Mouse (Mus musculus) heart, embryonic 15.5 days (tissue): ENCODE measurements around the gene Lrrc2. TPM values are rescaled to one million over a fixed set of nuclear protein-coding genes. Genes with fewer than 3 reads are reported as not detected.

Experiments used
- ATAC-seq: fragments of 200-750 bp; cut with Nextera tagmentation; replicated peaks from 2 replicates; pipeline ENCODE4 v1.8.0; 2017; ENCODE audit warnings: low read depth, moderate TSS enrichment; ENCODE audit not compliant: insufficient number of reproducible peaks, insufficient read depth, low FRiP score
- H3K27ac ChIP-seq: fragments of 300-500 bp; sonication (generic); 2 replicates; pipeline ENCODE4 v1.5.1; 2015; ENCODE audit warnings: mild to moderate bottlenecking, inconsistent platforms
- H3K27me3 ChIP-seq: fragments of 300-500 bp; sonication (generic); 2 replicates; pipeline ENCODE4 v1.6.1; 2015; ENCODE audit warnings: inconsistent platforms
- H3K36me3 ChIP-seq: fragments of 300-500 bp; sonication (generic); 2 replicates; pipeline ENCODE4 v1.6.1; 2015; ENCODE audit warnings: mild to moderate bottlenecking, inconsistent platforms
- H3K4me1 ChIP-seq: fragments of 300-500 bp; sonication (generic); replicated peaks from 2 replicates; pipeline ENCODE4 v1.6.1; 2015; ENCODE audit warnings: inconsistent platforms
- H3K4me2 ChIP-seq: fragments of 300-500 bp; sonication (generic); 2 replicates; pipeline ENCODE4 v1.6.1; 2015; ENCODE audit warnings: inconsistent platforms, mild to moderate bottlenecking, moderate library complexity
- H3K4me3 ChIP-seq: fragments of 300-500 bp; sonication (generic); 2 replicates; pipeline ENCODE4 v1.5.1; 2015; ENCODE audit warnings: mild to moderate bottlenecking, inconsistent platforms
- H3K9ac ChIP-seq: fragments of 300-500 bp; sonication (generic); 2 replicates; pipeline ENCODE4 v1.6.1; 2015; ENCODE audit warnings: mild to moderate bottlenecking, inconsistent platforms
- H3K9me3 ChIP-seq: fragments of 300-500 bp; sonication (generic); replicated peaks from 2 replicates; pipeline ENCODE4 v1.6.1; 2016; ENCODE audit warnings: inconsistent platforms
- WGBS: fragments of 180-500 bp; shearing (Covaris S2); methylation state at CpG from one replicate; pipeline ENCODE4 v1.1.7; 2015; ENCODE audit warnings: mixed read lengths; 5-methylcytosine and 5-hydroxymethylcytosine counted together
- microRNA-seq: library from miRNA; unstranded; fragments of <30 nt; microRNA quantifications from one replicate; pipeline ENCODE4, GENCODE M21; 2016
- polyA plus RNA-seq: library from polyadenylated mRNA; unstranded; fragments of >200 nt; fragmentation: Nextera tagmentation; extraction: Ambion mirVana; gene quantifications from 2 replicates; pipeline ENCODE4 v1.2.1, GENCODE M21; 2015

Gene Lrrc2
- polyA plus RNA-seq, 1 experiment from 2014 or later = 6.9 TPM

- 61% methylated on average over 9 of the region's 9 CpGs for WGBS
- ATAC-seq = no peak
Observed at GRCm38 (mm10) chr9:111011550-111011949, 60.2 kb downstream of the Lrrc2 start.

GRCm38 (mm10) chr9:111012041-111012440 is 60.7 kb downstream of the Lrrc2 start:
- Histone ChIP-seq H3K27me3 (no peaks in the 10 kb centered on the region), H3K36me3 (no peaks in the 10 kb centered on the region), H3K4me3 (no peak overlapping the region), H3K9ac (no peak overlapping the region), H3K9me3 (no peaks in the 10 kb centered on the region), H3K4me2 (no peak overlapping the region), H3K4me1 (peaks cover 8% of the 10 kb centered on the region), H3K27ac (no peak overlapping the region)
- 64% methylated on average over 3 of the region's 3 CpGs for WGBS
- ATAC-seq = no peak

More at GRCm38 (mm10) chr9:111011550-111011949, 60.2 kb downstream of the Lrrc2 start:
- Histone ChIP-seq H3K9me3 (no peaks in the 10 kb centered on the region), H3K36me3 (no peaks in the 10 kb centered on the region), H3K4me3 (no peak overlapping the region), H3K9ac (no peak overlapping the region), H3K4me1 (peaks cover 8% of the 10 kb centered on the region), H3K27ac (no peak overlapping the region), H3K4me2 (no peak overlapping the region), H3K27me3 (no peaks in the 10 kb centered on the region)

GRCm38 (mm10) chr9:111015658-111016057 is 64.3 kb downstream of the Lrrc2 start:
- peaks cover 13% of the 10 kb centered on the region for H3K4me1 ChIP-seq
- no peak overlapping the region for H3K27ac ChIP-seq
- ATAC-seq = no peak
- H3K36me3 ChIP-seq = no peaks in the 10 kb centered on the region
- H3K4me3 ChIP-seq = no peak overlapping the region
- H3K9me3 ChIP-seq = no peaks in the 10 kb centered on the region
- WGBS = 79% methylated on average over 4 of the region's 4 CpGs
- no peaks in the 10 kb centered on the region for H3K27me3 ChIP-seq
- no peak overlapping the region for H3K4me2 ChIP-seq
- no peak overlapping the region for H3K9ac ChIP-seq

GRCm38 (mm10) chr9:111019022-111019421 is 67.7 kb downstream of the Lrrc2 start, which contains the start of gene Ltf:
Gene Ltf (plus strand): TSS chr9:111019271.
- H3K9ac ChIP-seq = no peak within 1 kb of the TSS
- 0 out of 2 replicates have a peak, but pooled peaks cover 5% of the 10 kb centered on the region for H3K4me1 ChIP-seq
- no peaks in the 10 kb centered on the region for H3K27me3 ChIP-seq
- 67% methylated on average over 5 of the region's 5 CpGs for WGBS
- no peak within 1 kb of the TSS for H3K27ac ChIP-seq
- no peaks in the 10 kb centered on the region for H3K36me3 ChIP-seq
- H3K9me3 ChIP-seq = no peaks in the 10 kb centered on the region
- no peak for ATAC-seq
- H3K4me3 ChIP-seq = no peak within 1 kb of the TSS
- H3K4me2 ChIP-seq = no peak within 1 kb of the TSS

GRCm38 (mm10) chr9:111026791-111027190 is 75.4 kb downstream of the Lrrc2 start:
- Histone ChIP-seq H3K4me3 (no peak overlapping the region), H3K4me2 (no peak overlapping the region), H3K27me3 (no peaks in the 10 kb centered on the region), H3K9me3 (no peaks in the 10 kb centered on the region), H3K9ac (no peak overlapping the region), H3K4me1 (no peaks in the 10 kb centered on the region), H3K27ac (no peak overlapping the region), H3K36me3 (no peaks in the 10 kb centered on the region)
- 75% methylated on average over 10 of the region's 10 CpGs for WGBS
- ATAC-seq = no peak

Small RNA genes within 50 kb of the gene (microRNA-seq; reads per million reads assigned to microRNA genes)
- not detected for gene Gm24269

Other genes starting within 250 kb of the Lrrc2 start
- 3,797 and 4,490 TPM in 2 replicates for gene Myl3, start 209.7 kb upstream of the Lrrc2 start, polyA plus RNA-seq
- gene Pth1r, start 204.4 kb upstream of the Lrrc2 start, polyA plus RNA-seq = 23.2 and 26.1 TPM in 2 replicates
- gene Prss42, start 153.4 kb upstream of the Lrrc2 start, polyA plus RNA-seq = 0.15 TPM in 1 of 2 replicates, not detected in the other
- gene Prss44, start 137.6 kb upstream of the Lrrc2 start, polyA plus RNA-seq = not detected in 2 replicates
- not detected in 2 replicates for gene Prss43, start 124.9 kb upstream of the Lrrc2 start, polyA plus RNA-seq
- gene Prss45, start 117.0 kb upstream of the Lrrc2 start, polyA plus RNA-seq = not detected in 2 replicates
- gene Prss46, start 107.0 kb upstream of the Lrrc2 start, polyA plus RNA-seq = 0.10 TPM in 1 of 2 replicates, not detected in the other
- 0.37 TPM in 1 of 2 replicates, not detected in the other for gene Prss50, start 93.6 kb upstream of the Lrrc2 start, polyA plus RNA-seq
- gene Als2cl, start 71.7 kb upstream of the Lrrc2 start, polyA plus RNA-seq = 1.7 and 3.2 TPM in 2 replicates
- 0.74 and 1.2 TPM in 2 replicates for gene Tmie, start 71.4 kb upstream of the Lrrc2 start, polyA plus RNA-seq
- gene Fam240a, start 34.7 kb upstream of the Lrrc2 start, polyA plus RNA-seq = not detected in 2 replicates
- not detected in 2 replicates for gene Tdgf1, start 5.4 kb upstream of the Lrrc2 start, polyA plus RNA-seq
- gene Rtp3, start 39.0 kb downstream of the Lrrc2 start, polyA plus RNA-seq = 0.30 and 0.36 TPM in 2 replicates
- 1.9 and 2.2 TPM in 2 replicates for gene Ltf, start 67.7 kb downstream of the Lrrc2 start, polyA plus RNA-seq
- 3.9 and 5.2 TPM in 2 replicates for gene Ccrl2, start 106.0 kb downstream of the Lrrc2 start, polyA plus RNA-seq
- 64.2 and 64.9 TPM in 2 replicates for gene Lrrfip2, start 166.0 kb downstream of the Lrrc2 start, polyA plus RNA-seq